In the genomic region with DNA sequence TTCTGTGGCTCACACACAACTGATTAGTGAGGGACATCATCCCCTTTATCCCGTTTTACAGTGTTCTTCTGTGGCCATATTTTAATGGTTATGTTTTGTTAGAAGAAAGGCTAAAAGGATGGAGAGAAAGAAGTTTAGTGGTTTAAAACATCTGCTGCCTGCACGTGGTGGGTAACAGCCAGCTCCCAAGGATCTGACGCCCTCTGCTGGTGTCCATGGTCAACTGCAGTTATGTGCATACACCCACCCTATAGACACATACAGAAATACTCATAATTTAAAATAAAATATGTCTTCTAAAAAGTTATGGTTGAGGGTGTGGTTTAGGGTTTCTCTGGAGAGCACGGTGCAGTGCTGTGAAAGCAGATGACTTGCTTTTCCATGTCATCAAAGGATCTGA, we compare ENCODE assay signal across 24 mouse cellular contexts. TPM values are rescaled to one million over a fixed set of nuclear protein-coding genes. Genes with fewer than 3 reads are reported as not detected.
DNase-seq lines count a peak whose midpoint lies in the region; ATAC-seq and TF ChIP-seq lines count a peak whose summit lies in the region.
"Had no signal": no experiment of that assay in that cellular context is flagged by ENCODE, and none has a peak within 500 bp of the region (broad histone marks: within the 10 kb centered on the region; RNA-seq: fewer than 3 reads in every experiment).

No protein-coding gene starts in this region.

- intact Hi-C loops in heart, postnatal 10 days (cut with DNase I): loop anchor here (2.0 to 10.0 kb wide), 3 partner anchors 89 to 266 kb away; no protein-coding TSS in a partner anchor

- TF ChIP-seq EP300 in liver, embryonic 14.5 days (IDR thresholded peaks at IDR 0.05; ENCODE audit: low read depth): no peak

- peak; percentile 74 for DNase-seq in heart, adult 11 months
- no peak for DNase-seq in heart, postnatal 10 days
- no peak for DNase-seq in liver, embryonic 14.5 days (ENCODE audit: low read depth in 3 of 3, low spot score in 3 of 3)
- DNase-seq in liver, embryonic 11.5 days (ENCODE audit: low spot score): no peak
- DNase-seq in ES-E14 (ENCODE audit: low read depth, low spot score): no peak
- DNase-seq in limb, embryonic 10.5 days (ENCODE audit: low spot score): peak; percentile 28
- DNase-seq in embryo, embryonic 10 days (ENCODE audit: low spot score): no peak
- DNase-seq in cerebellum, adult 9-11 months: no peak
- DNase-seq: adrenal gland, postnatal 25 days; cerebellum, adult 11-12 months; cerebellum, postnatal 36 days; gastrocnemius, postnatal 14 days; layer of hippocampus, postnatal 36 days; liver; lung, adult 2 months; thymus, postnatal 36 days had no signal

- no peaks in the 10 kb centered on the region for H3K36me3 ChIP-seq in liver, embryonic 14.5 days (replicated peaks; ENCODE audit: control insufficient read depth, insufficient read depth, low read depth)
- no peaks in the 10 kb centered on the region for H3K36me3 ChIP-seq in liver, embryonic 11.5 days (ENCODE audit: control insufficient read depth, insufficient read depth, low read length)
- H3K36me3 ChIP-seq in ES-E14 (ENCODE audit: control insufficient read depth, insufficient read depth, low read length, poor library complexity, severe bottlenecking): no peaks in the 10 kb centered on the region
- H3K36me3 ChIP-seq in limb, embryonic 10.5 days: no peaks in the 10 kb centered on the region
- H3K36me3 ChIP-seq: heart, embryonic 10.5 days; hindbrain, embryonic 12.5 days; kidney, embryonic 15.5 days; midbrain, embryonic 10.5 days had no signal

- H3K27me3 ChIP-seq in liver, embryonic 14.5 days (ENCODE audit: control insufficient read depth, insufficient read depth, low read length): peaks cover 27% of the 10 kb centered on the region
- H3K27me3 ChIP-seq in liver, embryonic 11.5 days (replicated peaks; ENCODE audit: control insufficient read depth, insufficient read depth, low read length): peaks cover 49% of the 10 kb centered on the region
- H3K27me3 ChIP-seq in limb, embryonic 10.5 days (ENCODE audit: low read depth, poor library complexity, severe bottlenecking): peaks cover 53% of the 10 kb centered on the region

- H3K9ac ChIP-seq in liver, embryonic 14.5 days (replicated peaks): no peak overlapping the region
- no peak overlapping the region for H3K9ac ChIP-seq in liver, embryonic 11.5 days (ENCODE audit: low read depth, low read length)
- H3K9ac ChIP-seq in ES-E14 (ENCODE audit: insufficient read depth, low read depth, low read length, poor library complexity, severe bottlenecking): no peak overlapping the region
- H3K9ac ChIP-seq: hindbrain, embryonic 12.5 days; kidney, embryonic 15.5 days had no signal

- no peak overlapping the region for H3K27ac ChIP-seq in liver, embryonic 14.5 days
- no peak overlapping the region for H3K27ac ChIP-seq in liver, embryonic 11.5 days (ENCODE audit: low read depth, low read length)
- H3K27ac ChIP-seq in ES-E14 (ENCODE audit: insufficient read depth, low read depth, low read length, poor library complexity, severe bottlenecking): no peak overlapping the region
- no peak overlapping the region for H3K27ac ChIP-seq in limb, embryonic 10.5 days
- H3K27ac ChIP-seq: heart, embryonic 10.5 days; hindbrain, embryonic 12.5 days; kidney, embryonic 15.5 days; macrophage; midbrain, embryonic 10.5 days had no signal

- WGBS in liver, embryonic 14.5 days (ENCODE audit: insufficient replicate concordance): 53% methylated on average over 4 of the region's 4 CpGs
- 68% methylated on average over 4 of the region's 4 CpGs for WGBS in liver, embryonic 11.5 days
- WGBS in limb, embryonic 10.5 days: 83% methylated on average over 4 of the region's 4 CpGs

- no peaks in the 10 kb centered on the region for H3K4me1 ChIP-seq in liver, embryonic 14.5 days (replicated peaks; ENCODE audit: control insufficient read depth in 2 of 2, insufficient read depth in 2 of 2, low read length in 1 of 2)
- H3K4me1 ChIP-seq in liver, embryonic 11.5 days (replicated peaks; ENCODE audit: control insufficient read depth, insufficient read depth, low read length): no peaks in the 10 kb centered on the region
- H3K4me1 ChIP-seq in ES-E14 (ENCODE audit: control insufficient read depth in 2 of 2, insufficient read depth in 2 of 2, low read length in 2 of 2, poor library complexity in 1 of 2): no peaks in the 10 kb centered on the region
- peaks cover 34% of the 10 kb centered on the region for H3K4me1 ChIP-seq in limb, embryonic 10.5 days

- no peak overlapping the region for H3K4me3 ChIP-seq in liver, embryonic 14.5 days (ENCODE audit: insufficient read depth in 1 of 2, low read depth in 2 of 2, low read length in 2 of 2)
- no peak overlapping the region for H3K4me3 ChIP-seq in liver, embryonic 11.5 days (ENCODE audit: low read depth, low read length)
- no peak overlapping the region for H3K4me3 ChIP-seq in ES-E14 (ENCODE audit: insufficient read depth in 1 of 2, low read depth in 1 of 2, low read length in 2 of 2, poor library complexity in 1 of 2, severe bottlenecking in 1 of 2)
- no peak overlapping the region for H3K4me3 ChIP-seq in limb, embryonic 10.5 days
- H3K4me3 ChIP-seq: erythroblast, embryonic 14.5 days; heart, embryonic 10.5 days; hindbrain, embryonic 12.5 days; kidney, embryonic 15.5 days; midbrain, embryonic 10.5 days had no signal

- H3K4me2 ChIP-seq in liver, embryonic 14.5 days (ENCODE audit: low read depth): no peak overlapping the region
- no peak overlapping the region for H3K4me2 ChIP-seq in liver, embryonic 11.5 days
- H3K4me2 ChIP-seq: hindbrain, embryonic 12.5 days; kidney, embryonic 15.5 days had no signal

- ATAC-seq in liver, embryonic 14.5 days (ENCODE audit: insufficient read depth): no peak
- ATAC-seq in liver, embryonic 11.5 days (replicated peaks; ENCODE audit: low FRiP score): no peak
- ATAC-seq: forebrain, embryonic 14.5 days had no signal

- H3K9me3 ChIP-seq in liver, embryonic 14.5 days (ENCODE audit: control insufficient read depth, low read length): no peaks in the 10 kb centered on the region
- no peaks in the 10 kb centered on the region for H3K9me3 ChIP-seq in liver, embryonic 11.5 days (ENCODE audit: control insufficient read depth, low read length)
- H3K9me3 ChIP-seq in ES-E14 (ENCODE audit: control insufficient read depth, insufficient read depth, low read depth, low read length): no peaks in the 10 kb centered on the region
- no peaks in the 10 kb centered on the region for H3K9me3 ChIP-seq in limb, embryonic 10.5 days (replicated peaks)
- H3K9me3 ChIP-seq: heart, embryonic 10.5 days; kidney, embryonic 15.5 days; midbrain, embryonic 10.5 days had no signal

- TF ChIP-seq CTCF in liver, embryonic 14.5 days (IDR thresholded peaks at IDR 0.05; ENCODE audit: low read depth): peak; percentile 37; the same call in 1 of the 2 replicates

- in situ Hi-C loops in ES-E14 (cut with MboI; ENCODE audit: low sequenced_read_pairs in 2 of 2, unreplicated experiment in 2 of 2): no loop called here

TF ChIP-seq in ES-E14, 5 proteins besides CTCF, POLR2A, EP300 and RAD21:
- TF ChIP-seq CHD2 (IDR thresholded peaks at IDR 0.05; ENCODE audit: low read depth, low read length): no peak
- TF ChIP-seq ZC3H11A (IDR thresholded peaks at IDR 0.05; ENCODE audit: borderline replicate concordance, low read depth, low read length): 0 out of 2 replicates have a peak, but pooled peaks have one; percentile 26

RNA-seq across cellular contexts. Expression of a gene that starts 3.0 kb away (rescaled TPM):
- 10 to 100 TPM; 11.9 to 12.4 TPM for total RNA-seq in heart, postnatal 10 days (2021)
- 0.01 and 0.06 TPM in 2 replicates for polyA plus RNA-seq in liver, embryonic 14.5 days (2012; rRNA removed)
- not detected in 2 replicates for polyA plus RNA-seq in liver, embryonic 14.5 days (2014; fragmentation: Nextera tagmentation; extraction: Ambion mirVana)
- 0.35 and 0.37 TPM in 2 replicates for polyA plus RNA-seq in liver, embryonic 11.5 days (2014; fragmentation: Nextera tagmentation; extraction: Ambion mirVana)
- total RNA-seq in ES-E14 (2012; rRNA removed): 0.71 and 0.74 TPM in 2 replicates
- 0.11 and 0.81 TPM in 2 replicates for polyA plus RNA-seq in limb, embryonic 10.5 days (2016; fragmentation: Nextera tagmentation; extraction: Ambion mirVana)
- total RNA-seq: monocyte, adult 5-6 weeks had no signal
- polyA plus RNA-seq: erythroblast, embryonic 14.5 days; macrophage; midbrain, embryonic 10.5 days had no signal

Comparison
In these comparisons a context has a peak if more than half of its experiments do, and no peak if none do; other contexts are left out.
1. DNase-seq: peak in heart, adult 11 months (single experiment) and limb, embryonic 10.5 days (single experiment); none in heart, postnatal 10 days (0 of 2), liver, embryonic 14.5 days (0 of 3), liver, embryonic 11.5 days (single experiment), ES-E14 (single experiment), embryo, embryonic 10 days (single experiment) and cerebellum, adult 9-11 months (single experiment).